Mouse (Mus musculus): ENCODE results near the gene Fam71f1. TPM values are rescaled to one million over a fixed set of nuclear protein-coding genes. Genes with fewer than 3 reads are reported as not detected.
A peak's percentile ranks its signal among the peaks of the same experiment; 100 is the strongest.
"Not testable (repeated sequence)": the region's sequence is repeated elsewhere in the genome, so short reads cannot be mapped to it uniquely, and the experiment has no call there.

Fam71f1 gene
- total RNA-seq, 2 experiments from 2014 or later, result not detected

- peak; percentile 54; the same call in 1 of the 2 replicates for ATAC-seq (ENCODE audit: poor library complexity, severe bottlenecking)
These were observed 3.8 kb downstream of the Fam71f1 start for GRCm38 (mm10) chr6:29322735-29323134.

- no peak; the same call in 1 of the 2 replicates for ATAC-seq (ENCODE audit: poor library complexity, severe bottlenecking)
These were observed 8.0 kb downstream of the Fam71f1 start for GRCm38 (mm10) chr6:29326961-29327360.

DNA sequence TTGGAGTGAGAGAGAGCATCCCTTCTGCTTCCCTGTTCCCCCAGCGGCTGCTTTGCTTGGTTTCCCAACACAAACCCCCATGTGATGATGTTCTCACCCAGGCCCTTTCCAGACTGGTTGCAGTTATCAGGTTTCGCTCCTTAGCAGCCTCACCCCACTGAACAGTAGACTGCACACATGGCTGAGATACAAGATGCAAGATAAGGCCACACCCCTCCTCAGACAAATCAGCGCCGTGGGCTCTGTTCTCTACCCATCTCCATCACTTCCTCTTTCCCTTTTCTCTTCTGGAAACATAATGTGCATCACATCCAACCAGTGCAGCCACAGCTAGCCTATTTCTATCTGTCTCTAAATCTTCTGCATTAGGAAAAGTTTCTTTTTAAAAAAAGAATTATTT, 10.6 kb downstream of the Fam71f1 start:
- ATAC-seq (ENCODE audit: poor library complexity, severe bottlenecking), result peak; percentile 51; the same call in 1 of the 2 replicates

GRCm38 (mm10) chr6:29346512-29346911, 27.6 kb downstream of the Fam71f1 start:
- ATAC-seq (ENCODE audit: poor library complexity, severe bottlenecking), result not testable (repeated sequence)

GRCm38 (mm10) chr6:29347189-29347588, 28.2 kb downstream of the Fam71f1 start:
- ATAC-seq (ENCODE audit: poor library complexity, severe bottlenecking), result no peak

GRCm38 (mm10) chr6:29347665-29348370, 28.9 kb downstream of the Fam71f1 start, which contains the start of gene Calu:
Gene Calu (plus strand): TSS chr6:29348069.
- peak; percentile 96 for ATAC-seq (ENCODE audit: poor library complexity, severe bottlenecking)

GRCm38 (mm10) chr6:29348371-29348724, 29.4 kb downstream of the Fam71f1 start:
- no peak; the same call in 1 of the 2 replicates for ATAC-seq (ENCODE audit: poor library complexity, severe bottlenecking)

DNA sequence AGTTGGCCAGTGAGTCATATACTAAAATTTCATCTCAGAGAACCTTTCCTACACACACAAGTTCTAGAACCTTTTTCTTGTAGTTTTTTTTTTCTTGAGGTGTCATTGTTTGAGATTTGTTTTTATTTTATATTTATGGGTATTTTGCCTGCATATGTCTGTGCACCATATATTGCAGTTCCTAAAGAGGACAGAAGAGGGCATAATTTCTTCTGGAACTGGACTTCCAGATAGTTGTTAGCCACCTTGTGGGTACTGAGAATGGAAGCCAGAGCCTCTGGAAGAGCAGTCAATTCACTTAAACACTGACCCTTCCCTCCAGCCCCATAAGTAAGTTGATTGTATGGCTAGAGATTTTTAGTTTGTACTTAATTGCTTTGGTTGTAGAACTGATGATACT, 32.7 kb downstream of the Fam71f1 start:
- no peak for ATAC-seq (ENCODE audit: poor library complexity, severe bottlenecking)

- no peak for ATAC-seq (ENCODE audit: poor library complexity, severe bottlenecking)
These were observed 33.9 kb downstream of the Fam71f1 start for GRCm38 (mm10) chr6:29352816-29353215.

GRCm38 (mm10) chr6:29359386-29359785, 40.4 kb downstream of the Fam71f1 start:
- ATAC-seq (ENCODE audit: poor library complexity, severe bottlenecking), result no peak

GRCm38 (mm10) chr6:29360211-29360610, 41.3 kb downstream of the Fam71f1 start:
- no peak for ATAC-seq (ENCODE audit: poor library complexity, severe bottlenecking)

DNA sequence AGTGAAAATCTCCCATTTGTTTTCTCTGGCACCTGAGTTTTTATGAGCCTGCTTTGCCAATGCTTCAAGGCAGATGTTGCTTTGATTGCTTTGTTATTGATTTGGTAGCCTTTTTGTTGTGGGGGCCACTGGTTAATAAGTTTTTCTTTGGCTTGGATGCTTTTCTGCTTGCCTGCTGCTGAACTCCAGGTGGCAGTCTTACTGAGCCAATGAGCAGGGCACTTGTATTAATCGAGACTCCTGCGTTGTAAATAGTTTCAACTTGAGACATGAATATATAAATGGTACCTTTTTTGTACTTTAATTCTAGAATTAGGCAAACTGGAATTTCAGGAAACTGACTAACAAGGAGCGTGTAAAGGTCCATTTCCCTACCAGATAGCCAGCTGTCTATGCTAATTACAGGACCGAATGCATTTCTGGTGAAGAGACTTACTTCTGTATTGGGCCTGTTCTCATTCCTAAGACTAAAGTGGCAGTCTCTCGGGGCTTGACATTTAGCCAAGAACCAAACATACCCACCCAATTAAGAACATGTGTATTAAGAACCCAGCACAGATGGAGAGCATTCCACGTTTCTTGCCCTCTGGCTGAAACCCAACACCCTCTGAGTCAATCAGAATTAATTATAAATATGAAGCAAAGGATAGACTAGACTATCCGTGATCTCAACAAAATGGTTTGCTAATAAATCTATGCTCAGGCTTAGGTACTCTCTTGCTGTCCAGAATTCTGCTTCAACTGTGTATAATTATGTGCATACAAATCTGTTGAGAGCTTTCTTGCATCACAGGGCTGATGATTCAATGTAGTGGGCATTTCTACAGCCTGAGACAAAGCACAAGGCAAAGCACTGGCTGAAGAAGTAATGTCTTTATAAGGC, 43.5 kb downstream of the Fam71f1 start:
- no peak for ATAC-seq (ENCODE audit: poor library complexity, severe bottlenecking)

- ATAC-seq (ENCODE audit: poor library complexity, severe bottlenecking), result no peak
These were observed 44.2 kb downstream of the Fam71f1 start for GRCm38 (mm10) chr6:29363129-29363515.

DNA sequence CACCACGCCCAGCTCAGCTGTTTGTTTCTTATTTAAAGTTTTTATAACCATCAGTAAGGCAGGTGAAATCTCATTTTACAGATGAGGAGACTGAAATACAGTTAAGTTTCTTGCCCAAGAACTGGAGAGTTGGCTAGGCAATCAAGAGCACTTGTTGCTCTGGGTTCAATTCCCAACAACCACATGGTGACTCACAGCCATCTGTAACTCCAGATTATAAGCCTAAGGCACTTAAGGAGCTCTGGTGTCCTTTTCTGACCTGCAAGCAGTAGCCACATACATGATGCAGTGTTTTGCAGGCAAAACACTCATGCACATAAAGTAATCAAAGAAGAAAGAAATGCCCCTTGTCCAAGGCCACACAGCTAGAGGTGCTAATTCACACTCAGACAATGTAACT, 46.3 kb downstream of the Fam71f1 start:
- ATAC-seq (ENCODE audit: poor library complexity, severe bottlenecking), result no peak

GRCm38 (mm10) chr6:29377386-29377785, 58.4 kb downstream of the Fam71f1 start:
- no peak for ATAC-seq (ENCODE audit: poor library complexity, severe bottlenecking)

DNA sequence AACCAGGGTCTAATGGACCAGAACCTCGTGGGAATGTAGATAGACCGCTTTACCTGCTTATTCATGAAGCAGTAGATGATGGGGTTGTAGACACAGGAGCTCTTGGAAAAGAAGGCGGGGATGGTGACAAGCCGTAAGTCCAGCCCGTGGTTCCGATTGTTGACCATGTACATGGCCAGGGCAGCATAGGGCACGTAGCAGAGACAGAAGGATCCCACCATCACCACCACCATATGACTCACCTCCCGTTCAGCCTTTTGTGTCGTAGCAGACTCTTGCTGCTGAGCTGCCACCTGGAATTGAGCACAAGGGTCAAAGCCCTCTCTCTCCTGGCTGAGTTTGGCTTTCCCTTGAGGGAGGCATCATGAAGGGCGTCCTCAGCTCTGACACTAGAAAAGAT, 59.7 kb downstream of the Fam71f1 start:
- no peak for ATAC-seq (ENCODE audit: poor library complexity, severe bottlenecking)

DNA sequence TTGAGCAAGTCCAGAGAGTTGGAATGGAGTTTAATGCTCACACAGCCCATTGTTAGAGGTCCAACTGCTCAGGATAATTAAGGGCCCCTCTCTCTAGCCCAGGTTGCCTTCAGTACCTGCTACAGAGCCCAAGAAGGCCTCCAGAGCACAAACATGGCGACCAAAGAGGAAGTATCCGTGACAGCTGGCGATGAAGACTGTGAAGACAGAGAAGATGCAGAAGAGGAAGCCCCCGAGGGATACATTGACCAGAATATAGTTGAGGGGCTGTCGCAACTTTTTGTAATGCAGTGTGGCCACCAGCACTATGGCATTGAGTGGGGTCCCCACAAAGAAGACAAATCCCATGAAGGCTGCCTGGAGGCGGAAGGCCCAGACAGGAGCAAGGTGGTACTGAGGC, 61.0 kb downstream of the Fam71f1 start:
- ATAC-seq (ENCODE audit: poor library complexity, severe bottlenecking), result no peak

GRCm38 (mm10) chr6:29382442-29382841, 63.5 kb downstream of the Fam71f1 start:
- ATAC-seq (ENCODE audit: poor library complexity, severe bottlenecking), result no peak
